Mouse (Mus musculus) MEL (cell line): ENCODE data around the gene Stac2. TPM values are rescaled to one million over a fixed set of nuclear protein-coding genes. Genes with fewer than 3 reads are reported as not detected.
A peak's percentile ranks its signal among the peaks of the same experiment; 100 is the strongest.

ENCODE experiments used
- DNase-seq: peaks from one replicate; pipeline ENCODE4 v3.0.0; 2011; ENCODE audit warnings: low read depth, low spot score
- H3K27ac ChIP-seq: 2 replicates; pipeline ENCODE4 v1.5.1; 2012; ENCODE audit warnings: low read depth, mild to moderate bottlenecking, control low read depth, low read length, moderate library complexity; ENCODE audit not compliant: control insufficient read depth
- H3K27me3 ChIP-seq, 2 experiments: fragments of 150-350 bp in 1 of 2; sonication (generic) in 1 of 2; 2 replicates each; pipeline ENCODE4 v1.6.1; 2012; ENCODE audit warnings: low read length in 2 of 2, mild to moderate bottlenecking in 2 of 2, improper control_type of control experiment in 1 of 2, moderate library complexity in 1 of 2; ENCODE audit not compliant: insufficient read depth in 2 of 2, control insufficient read depth in 1 of 2
- H3K36me3 ChIP-seq, 2 experiments: 2 replicates each; pipeline ENCODE4 v1.6.1; 2012 to 2014; ENCODE audit warnings: low read length in 2 of 2, improper control_type of control experiment in 1 of 2, inconsistent platforms in 1 of 2, mild to moderate bottlenecking in 1 of 2; ENCODE audit not compliant: insufficient read depth in 2 of 2, control insufficient read depth in 1 of 2
- H3K4me1 ChIP-seq, 2 experiments: fragments of 150-350 bp in 1 of 2; sonication (generic) in 1 of 2; 2 replicates each; pipeline ENCODE4 v1.6.1; 2012; ENCODE audit warnings: low read length in 2 of 2, improper control_type of control experiment in 1 of 2, mild to moderate bottlenecking in 1 of 2; ENCODE audit not compliant: insufficient read depth in 2 of 2, control insufficient read depth in 1 of 2
- H3K4me3 ChIP-seq, 2 experiments: fragments of 150-350 bp in 1 of 2; sonication (generic) in 1 of 2; 2 replicates each; pipeline ENCODE4 v1.5.1; 2012; ENCODE audit warnings: low read depth in 2 of 2, low read length in 2 of 2, mild to moderate bottlenecking in 2 of 2, moderate library complexity in 2 of 2, control low read depth in 1 of 2, improper control_type of control experiment in 1 of 2; ENCODE audit not compliant: control insufficient read depth in 1 of 2, insufficient read depth in 1 of 2
- H3K79me2 ChIP-seq: 2 replicates; pipeline ENCODE4 v1.6.1; 2012; ENCODE audit warnings: mild to moderate bottlenecking, low read length, moderate library complexity; ENCODE audit not compliant: control insufficient read depth, poor library complexity, insufficient read depth
- H3K9ac ChIP-seq: 2 replicates; pipeline ENCODE4 v1.6.1; 2012; ENCODE audit warnings: low read depth, mild to moderate bottlenecking, control low read depth, low read length, moderate library complexity; ENCODE audit not compliant: control insufficient read depth, poor library complexity, severe bottlenecking
- H3K9me3 ChIP-seq: fragments of 150-350 bp; sonication (generic); replicated peaks from 2 replicates; pipeline ENCODE4 v1.6.1; 2012; ENCODE audit warnings: mild to moderate bottlenecking, low read length, improper control_type of control experiment, moderate library complexity; ENCODE audit not compliant: insufficient read depth
- BHLHE40 ChIP-seq: IDR thresholded peaks from 2 replicates; pipeline ENCODE4 v1.6.1; 2012; ENCODE audit warnings: low read depth, mild to moderate bottlenecking, inconsistent platforms, low read length, improper control_type of control experiment, borderline replicate concordance
- CTCF ChIP-seq, 3 experiments: IDR thresholded peaks in 2 of 3; conservative IDR thresholded peaks in 1 of 3; 2 replicates each; pipeline ENCODE4 v1.5.1; 2011 to 2012; ENCODE audit warnings: low read length in 3 of 3, low read depth in 2 of 3, mild to moderate bottlenecking in 2 of 3, improper control_type of control experiment in 1 of 3, inconsistent platforms in 1 of 3, mixed read lengths in 1 of 3, moderate library complexity in 1 of 3; ENCODE audit not compliant: control insufficient read depth in 1 of 3, insufficient read depth in 1 of 3, poor library complexity in 1 of 3, severe bottlenecking in 1 of 3
- E2F4 ChIP-seq: IDR thresholded peaks from 2 replicates; pipeline ENCODE4 v1.6.1; 2011; ENCODE audit warnings: low read depth, low read length, improper control_type of control experiment, borderline replicate concordance
- EP300 ChIP-seq, 2 experiments: IDR thresholded peaks; 2 replicates each; pipeline ENCODE4 v1.6.1; 2011; ENCODE audit warnings: improper control_type of control experiment in 2 of 2, low read length in 2 of 2, low read depth in 1 of 2, mild to moderate bottlenecking in 1 of 2
- ETS1 ChIP-seq: IDR thresholded peaks from 2 replicates; pipeline ENCODE4 v1.6.1; 2012; ENCODE audit warnings: low read depth, mild to moderate bottlenecking, inconsistent platforms, low read length, improper control_type of control experiment, moderate library complexity
- GATA1 ChIP-seq: IDR thresholded peaks from 2 replicates; pipeline ENCODE4 v1.6.1; 2011; ENCODE audit warnings: low read depth, low read length, improper control_type of control experiment
- JUND ChIP-seq: IDR thresholded peaks from 2 replicates; pipeline ENCODE4 v1.6.1; 2011; ENCODE audit warnings: low read depth, mild to moderate bottlenecking, improper control_type of control experiment, low read length
- MAFK ChIP-seq: IDR thresholded peaks from 2 replicates; pipeline ENCODE4 v1.6.1; 2011; ENCODE audit warnings: low read depth, mild to moderate bottlenecking, low read length, improper control_type of control experiment, borderline replicate concordance
- MAX ChIP-seq: IDR thresholded peaks from 2 replicates; pipeline ENCODE4 v1.6.1; 2011; ENCODE audit warnings: low read length, improper control_type of control experiment
- MAZ ChIP-seq: IDR thresholded peaks from 2 replicates; pipeline ENCODE4 v1.6.1; 2012; ENCODE audit warnings: low read depth, mild to moderate bottlenecking, inconsistent platforms, low read length, improper control_type of control experiment
- MEF2A ChIP-seq: IDR thresholded peaks from 2 replicates; pipeline ENCODE4 v1.6.1; 2014; ENCODE audit warnings: low read depth, mild to moderate bottlenecking, inconsistent platforms, low read length, improper control_type of control experiment; ENCODE audit not compliant: poor library complexity, insufficient replicate concordance, severe bottlenecking; ENCODE audit errors: extremely low read depth
- MYB ChIP-seq: IDR thresholded peaks from 2 replicates; pipeline ENCODE4 v1.6.1; 2011; ENCODE audit warnings: mild to moderate bottlenecking, low read depth, low read length, improper control_type of control experiment
- NRF1 ChIP-seq: IDR thresholded peaks from 2 replicates; pipeline ENCODE4 v1.6.1; 2014; ENCODE audit warnings: low read depth, mild to moderate bottlenecking, inconsistent platforms, low read length, improper control_type of control experiment, moderate library complexity; ENCODE audit not compliant: poor library complexity, insufficient read depth, severe bottlenecking
- POLR2AphosphoS2 ChIP-seq: IDR thresholded peaks from 2 replicates; pipeline ENCODE4 v1.6.1; 2011; ENCODE audit warnings: low read length, improper control_type of control experiment
- RAD21 ChIP-seq: IDR thresholded peaks from 2 replicates; pipeline ENCODE4 v1.6.1; 2011; ENCODE audit warnings: mild to moderate bottlenecking, low read depth, low read length, improper control_type of control experiment
- RCOR1 ChIP-seq: IDR thresholded peaks from 2 replicates; pipeline ENCODE4 v1.6.1; 2012; ENCODE audit warnings: low read depth, mild to moderate bottlenecking, inconsistent platforms, low read length, improper control_type of control experiment
- SMC3 ChIP-seq: IDR thresholded peaks from 2 replicates; pipeline ENCODE4 v1.6.1; 2011; ENCODE audit warnings: low read depth, low read length, improper control_type of control experiment
- TAL1 ChIP-seq: IDR thresholded peaks from 2 replicates; pipeline ENCODE4 v1.6.1; 2012; ENCODE audit warnings: mild to moderate bottlenecking, inconsistent platforms, low read length, moderate library complexity, mixed read lengths
- TBP ChIP-seq: IDR thresholded peaks from 2 replicates; pipeline ENCODE4 v1.8.0; 2011; ENCODE audit warnings: low read depth, low read length, improper control_type of control experiment
- TCF12 ChIP-seq: IDR thresholded peaks from 2 replicates; pipeline ENCODE4 v1.6.1; 2014; ENCODE audit warnings: low read depth, mild to moderate bottlenecking, inconsistent platforms, low read length, improper control_type of control experiment, moderate library complexity
- UBTF ChIP-seq: IDR thresholded peaks from 2 replicates; pipeline ENCODE4 v1.6.1; 2012; ENCODE audit warnings: low read depth, mild to moderate bottlenecking, inconsistent platforms, low read length, improper control_type of control experiment, moderate library complexity, borderline replicate concordance; ENCODE audit not compliant: insufficient read depth
- USF1 ChIP-seq: IDR thresholded peaks from 2 replicates; pipeline ENCODE4 v1.6.1; 2014; ENCODE audit warnings: low read depth, mild to moderate bottlenecking, inconsistent platforms, low read length, improper control_type of control experiment, moderate library complexity
- USF2 ChIP-seq, 2 experiments: IDR thresholded peaks; 2 replicates each; pipeline ENCODE4 v1.6.1; 2011 to 2012; ENCODE audit warnings: improper control_type of control experiment in 2 of 2, low read length in 2 of 2, borderline replicate concordance in 1 of 2, inconsistent platforms in 1 of 2, low read depth in 1 of 2, mild to moderate bottlenecking in 1 of 2; ENCODE audit not compliant: insufficient read depth in 1 of 2
- ZC3H11A ChIP-seq: IDR thresholded peaks from 2 replicates; pipeline ENCODE4 v1.6.1; 2012; ENCODE audit warnings: low read depth, mild to moderate bottlenecking, inconsistent platforms, low read length, improper control_type of control experiment
- ZKSCAN1 ChIP-seq: IDR thresholded peaks from 2 replicates; pipeline ENCODE4 v1.6.1; 2012; ENCODE audit warnings: low read depth, mild to moderate bottlenecking, inconsistent platforms, low read length, improper control_type of control experiment, moderate library complexity
- ZMIZ1 ChIP-seq: IDR thresholded peaks from 2 replicates; pipeline ENCODE4 v1.6.1; 2012; ENCODE audit warnings: low read depth, mild to moderate bottlenecking, inconsistent platforms, low read length, improper control_type of control experiment, moderate library complexity
- polyA plus RNA-seq, 2 experiments: library from polyadenylated mRNA; stranded (reverse) in 1 of 2; unstranded in 1 of 2; fragments of >175 nt in 1 of 2; fragments of >200 nt in 1 of 2; gene quantifications; 2 replicates each; pipeline versions ENCODE4 v1.2.1 to v1.2.4; 2012; ENCODE audit warnings: low replicate concordance in 2 of 2, low read depth in 1 of 2; ENCODE audit not compliant: insufficient read length in 2 of 2, insufficient read depth in 1 of 2, missing spikeins in 1 of 2
- total RNA-seq: library from RNA; depleted of rRNA; stranded (reverse); fragments of 300-350 nt; gene quantifications from 2 replicates; pipeline ENCODE4 v1.2.3, GENCODE M21; 2012

Gene Stac2
- total and polyA plus RNA-seq, 3 experiments, result 0.04 TPM; not detected in 2

DNA sequence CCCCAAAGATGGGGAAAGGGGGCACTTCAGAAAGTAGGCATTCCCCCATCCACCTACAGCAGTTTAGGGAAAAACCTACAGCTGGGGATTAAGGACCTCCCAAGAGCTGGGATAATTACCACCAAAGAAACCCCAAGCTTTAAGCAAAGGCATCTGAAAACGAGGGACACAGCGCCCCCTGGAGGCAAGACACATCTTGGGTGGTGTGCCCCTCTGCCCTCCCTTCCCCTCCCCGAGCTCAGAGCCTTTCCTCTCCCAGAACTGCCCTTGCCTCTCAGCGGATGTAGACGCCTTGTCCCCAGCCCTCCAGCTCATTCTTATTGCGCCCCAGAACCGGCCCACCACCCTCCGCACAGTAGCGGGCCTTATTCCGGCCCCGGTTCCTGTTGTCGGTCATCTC, 50.6 kb downstream of the Stac2 start:
- Histone ChIP-seq H3K79me2 (no peaks in the 10 kb centered on the region), H3K4me3 (no peak overlapping the region), H3K36me3 (peaks cover 0 to 6% of the 10 kb centered on the region in 2 experiments; a peak in 2 of 4 replicates), H3K27ac (no peak overlapping the region), H3K9me3 (no peaks in the 10 kb centered on the region), H3K9ac (no peak overlapping the region), H3K4me1 (peaks cover 5 to 16% of the 10 kb centered on the region in 2 experiments; a peak in 3 of 4 replicates), H3K27me3 (no peaks in the 10 kb centered on the region)
- DNase-seq, result peak; percentile 87
- peak; percentile 62 for TF ChIP-seq ZC3H11A
- no peak for TF ChIP-seq TBP
- peak; percentile 58; the same call in 1 of the 2 replicates for TF ChIP-seq MAZ
- TF ChIP-seq CTCF (IDR thresholded peaks at IDR 0.05 in 2 of 3, conservative IDR thresholded peaks at IDR 0.05 in 1 of 3; ENCODE audit: control insufficient read depth in 1 of 3, insufficient read depth in 1 of 3, low read depth in 2 of 3, low read length in 3 of 3, poor library complexity in 1 of 3, severe bottlenecking in 1 of 3), result peak; percentile 90 to 96 (median 95)
- no peak for TF ChIP-seq POLR2AphosphoS2
- TF ChIP-seq RCOR1, result no peak
- no peak for TF ChIP-seq GATA1
- TF ChIP-seq RAD21, result peak; percentile 72
- TF ChIP-seq TCF12, result no peak
- TF ChIP-seq SMC3, result peak; percentile 89

GRCm38 (mm10) chr11:98001986-98002385, 51.3 kb downstream of the Stac2 start:
- no peak for DNase-seq
- Histone ChIP-seq H3K27me3 (no peaks in the 10 kb centered on the region), H3K9me3 (no peaks in the 10 kb centered on the region)

DNA sequence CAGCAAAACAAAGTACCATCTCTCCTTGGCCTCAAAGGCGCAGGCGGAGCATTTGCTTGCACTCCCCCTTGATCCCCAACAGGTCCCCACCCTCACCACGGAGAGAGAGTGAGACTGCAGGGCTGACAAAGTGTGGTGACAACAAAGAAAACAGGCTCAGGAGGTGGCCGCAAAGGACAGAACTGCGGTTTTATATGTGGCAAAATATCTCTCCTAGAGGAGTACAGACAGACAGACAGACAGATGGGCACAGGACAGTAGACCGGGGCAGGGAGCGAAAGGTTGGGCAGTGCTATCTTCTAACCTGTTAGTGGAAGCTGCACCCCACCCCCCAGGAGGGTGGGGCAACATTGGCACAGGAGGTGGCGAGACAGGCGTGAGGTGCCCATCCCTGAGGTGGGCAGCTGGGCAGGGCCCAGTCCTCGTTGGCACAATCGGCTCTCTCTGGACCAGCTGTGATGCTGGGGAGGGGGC, 51.9 kb downstream of the Stac2 start:
- no peak for DNase-seq
- Histone ChIP-seq H3K36me3 (peaks cover 0 to 8% of the 10 kb centered on the region in 2 experiments; a peak in 2 of 4 replicates), H3K27me3 (no peaks in the 10 kb centered on the region), H3K79me2 (no peaks in the 10 kb centered on the region), H3K9me3 (no peaks in the 10 kb centered on the region), H3K4me3 (no peak overlapping the region), H3K4me1 (peaks cover 7 to 16% of the 10 kb centered on the region in 2 experiments; a peak in 3 of 4 replicates), H3K9ac (no peak overlapping the region), H3K27ac (no peak overlapping the region)
- TF ChIP-seq ETS1, result no peak
- no peak for TF ChIP-seq UBTF
- no peak for TF ChIP-seq BHLHE40
- TF ChIP-seq USF1, result no peak
- TF ChIP-seq TBP, result no peak
- TF ChIP-seq NRF1, result no peak
- TF ChIP-seq MAX, result no peak
- TF ChIP-seq EP300 (IDR thresholded peaks at IDR 0.05; ENCODE audit: low read depth in 1 of 2, low read length in 2 of 2), result no peak
- TF ChIP-seq MYB, result no peak
- TF ChIP-seq MAFK, result no peak
- no peak for TF ChIP-seq MAZ
- no peak for TF ChIP-seq ZMIZ1
- TF ChIP-seq ZC3H11A, result no peak
- TF ChIP-seq ZKSCAN1, result no peak
- no peak for TF ChIP-seq GATA1
- no peak for TF ChIP-seq MEF2A

More at GRCm38 (mm10) chr11:98001986-98002385, 51.3 kb downstream of the Stac2 start:
- peaks cover 0 to 6% of the 10 kb centered on the region in 2 experiments; a peak in 2 of 4 replicates for H3K36me3 ChIP-seq
- no peak overlapping the region for H3K27ac ChIP-seq
- no peaks in the 10 kb centered on the region for H3K79me2 ChIP-seq
- H3K4me1 ChIP-seq, result peaks cover 5 to 16% of the 10 kb centered on the region in 2 experiments; a peak in 3 of 4 replicates
- TF ChIP-seq UBTF (no peak), MAZ (no peak), RCOR1 (no peak), TAL1 (no peak), MAFK (no peak), JUND (no peak), E2F4 (no peak), USF2 (IDR thresholded peaks at IDR 0.05; ENCODE audit: borderline replicate concordance in 1 of 2, insufficient read depth in 1 of 2, low read depth in 1 of 2, low read length in 2 of 2) (no peak)
- H3K9ac ChIP-seq, result no peak overlapping the region
- H3K4me3 ChIP-seq, result no peak overlapping the region
